Mouse (Mus musculus) neural tube, embryonic 11.5 days (tissue): Measurements from ENCODE around the gene Atf6b. TPM values are rescaled to one million over a fixed set of nuclear protein-coding genes. Genes with fewer than 3 reads are reported as not detected.

Experiments used
- ATAC-seq: fragments of 200-750 bp; cut with Nextera tagmentation; 2 replicates; pipeline ENCODE4 v1.8.0; 2017; ENCODE audit warnings: moderate number of reproducible peaks, mild to moderate bottlenecking, moderate TSS enrichment, moderate library complexity; ENCODE audit not compliant: insufficient read depth, low FRiP score, low TSS enrichment
- DNase-seq: peaks from one replicate; pipeline ENCODE4 v3.0.0-alpha.2; 2015; ENCODE audit warnings: low spot score
- H3K27ac ChIP-seq: fragments of 300-500 bp; sonication (generic); 2 replicates; pipeline ENCODE4 v1.5.1; 2014; ENCODE audit warnings: low read depth, mild to moderate bottlenecking, low read length
- H3K27me3 ChIP-seq: fragments of 300-500 bp; sonication (generic); 2 replicates; pipeline ENCODE4 v1.6.1; 2014; ENCODE audit warnings: mild to moderate bottlenecking, low read length, mixed read lengths; ENCODE audit not compliant: control insufficient read depth, insufficient read depth
- H3K36me3 ChIP-seq: fragments of 300-500 bp; sonication (generic); 2 replicates; pipeline ENCODE4 v1.6.1; 2014; ENCODE audit warnings: mild to moderate bottlenecking, low read length, moderate library complexity, mixed read lengths; ENCODE audit not compliant: control insufficient read depth, insufficient read depth
- H3K4me1 ChIP-seq: fragments of 300-500 bp; sonication (generic); 2 replicates; pipeline ENCODE4 v1.6.1; 2014; ENCODE audit warnings: low read length, mixed read lengths; ENCODE audit not compliant: control insufficient read depth, insufficient read depth
- H3K4me2 ChIP-seq: fragments of 300-500 bp; sonication (generic); 2 replicates; pipeline ENCODE4 v1.6.1; 2014; ENCODE audit warnings: low read depth, mild to moderate bottlenecking, moderate library complexity
- H3K4me3 ChIP-seq: fragments of 300-500 bp; sonication (generic); 2 replicates; pipeline ENCODE4 v1.5.1; 2014; ENCODE audit warnings: low read depth, low read length
- H3K9ac ChIP-seq: fragments of 300-500 bp; sonication (generic); 2 replicates; pipeline ENCODE4 v1.6.1; 2014; ENCODE audit warnings: mild to moderate bottlenecking, low read length
- H3K9me3 ChIP-seq: fragments of 300-500 bp; sonication (generic); 2 replicates; pipeline ENCODE4 v1.6.1; 2016; ENCODE audit warnings: low read length; ENCODE audit not compliant: control insufficient read depth
- WGBS: fragments of 180-500 bp; shearing (Covaris S2); extraction: QIAGEN DNeasy Blood & Tissue Kit; methylation state at CpG from one replicate; pipeline ENCODE4 v1.1.7; 2014; 5-methylcytosine and 5-hydroxymethylcytosine counted together
- polyA plus RNA-seq: library from polyadenylated mRNA; unstranded; fragments of >200 nt; fragmentation: Nextera tagmentation; extraction: Ambion mirVana; gene quantifications from 2 replicates; pipeline ENCODE4 v1.2.1, GENCODE M21; 2014

The Atf6b gene
- polyA plus RNA-seq, 1 experiment from 2014 or later = 88.4 TPM

DNA sequence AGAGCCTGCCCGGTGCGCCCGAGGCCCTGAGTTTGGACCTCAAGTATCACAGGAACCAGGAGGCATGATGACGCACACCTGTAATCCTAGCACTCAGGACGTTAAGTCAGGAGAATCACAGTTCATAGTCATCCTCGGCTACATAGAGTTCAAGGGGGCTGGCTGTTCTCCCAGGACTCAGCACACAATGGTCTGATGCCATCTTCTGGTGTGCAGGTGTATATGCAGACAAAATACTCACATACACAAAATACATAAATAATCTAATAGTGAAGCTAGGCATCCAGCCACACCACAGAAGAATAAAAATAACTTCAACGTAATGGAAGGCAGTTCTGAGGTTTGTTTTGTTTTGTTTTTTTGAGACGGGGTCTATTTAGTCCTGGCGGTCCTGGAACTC is 23.8 kb upstream of the Atf6b start:
- Histone ChIP-seq H3K36me3 (no peaks in the 10 kb centered on the region), H3K4me3 (no peak overlapping the region), H3K9ac (no peak overlapping the region), H3K4me2 (no peak overlapping the region), H3K9me3 (no peaks in the 10 kb centered on the region), H3K4me1 (0 out of 2 replicates have a peak, but pooled peaks cover 5% of the 10 kb centered on the region), H3K27me3 (no peaks in the 10 kb centered on the region), H3K27ac (no peak overlapping the region)
- WGBS = 91% methylated on average over 9 of the region's 9 CpGs
- no peak for ATAC-seq
- DNase-seq = no peak

DNA sequence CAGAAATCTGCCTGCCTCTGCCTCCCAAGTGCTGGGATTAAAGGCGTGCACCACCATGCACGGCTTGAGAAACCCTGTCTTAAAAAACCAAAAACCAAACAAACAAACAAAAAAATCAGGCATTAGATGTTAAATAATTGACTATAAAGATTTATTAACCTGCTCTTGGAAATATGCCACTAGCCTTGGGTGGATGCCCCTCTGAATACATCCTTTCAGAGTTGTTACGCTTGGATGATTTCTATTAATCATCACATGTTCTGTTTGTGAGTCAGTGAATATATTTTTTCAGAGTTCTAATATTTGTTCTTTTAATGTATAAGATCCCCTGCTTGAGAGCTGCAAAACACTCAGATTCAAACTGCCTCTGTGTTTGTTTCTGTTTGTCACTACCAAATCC is 22.0 kb upstream of the Atf6b start:
- Histone ChIP-seq H3K27ac (no peak overlapping the region), H3K4me1 (peaks cover 15% of the 10 kb centered on the region), H3K4me2 (no peak overlapping the region), H3K9me3 (no peaks in the 10 kb centered on the region), H3K36me3 (no peaks in the 10 kb centered on the region), H3K27me3 (peaks cover 4% of the 10 kb centered on the region), H3K4me3 (no peak overlapping the region), H3K9ac (no peak overlapping the region)
- DNase-seq (no peak), ATAC-seq (no peak)
- WGBS = 92% methylated on average over 3 of the region's 3 CpGs

GRCm38 (mm10) chr17:34626062-34626772 is 20.7 kb upstream of the Atf6b start:
- 55% methylated on average over 16 of the region's 16 CpGs for WGBS
- H3K9ac ChIP-seq = peak overlapping the region; percentile 79
- H3K27me3 ChIP-seq = peaks cover 16% of the 10 kb centered on the region
- DNase-seq = no peak
- H3K36me3 ChIP-seq = no peaks in the 10 kb centered on the region
- H3K27ac ChIP-seq = no peak overlapping the region
- ATAC-seq = 0 out of 2 replicates have a peak, but pooled peaks have one; percentile 1
- no peaks in the 10 kb centered on the region for H3K9me3 ChIP-seq
- peak overlapping the region; percentile 92 for H3K4me2 ChIP-seq
- peak overlapping the region; percentile 78 for H3K4me3 ChIP-seq
- H3K4me1 ChIP-seq = peaks cover 15% of the 10 kb centered on the region

DNA sequence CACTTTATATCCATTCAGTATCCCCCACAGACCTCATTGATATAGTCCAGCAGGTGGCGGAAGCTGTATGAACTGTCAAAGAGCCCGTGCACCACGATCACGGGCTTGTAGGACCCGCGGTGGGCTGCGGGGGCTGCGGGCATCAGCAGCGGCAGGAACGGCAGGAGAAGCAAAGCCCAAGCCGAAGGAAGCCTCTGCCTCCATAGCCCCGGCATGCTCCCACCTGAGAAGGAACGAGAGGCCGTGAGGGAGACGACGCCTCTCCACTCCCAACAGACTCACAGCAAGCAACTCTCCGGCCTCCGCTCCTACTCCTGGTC is 20.2 kb upstream of the Atf6b start:
- Histone ChIP-seq H3K9ac (peak overlapping the region; percentile 79), H3K27me3 (peaks cover 21% of the 10 kb centered on the region), H3K4me1 (peaks cover 18% of the 10 kb centered on the region), H3K36me3 (no peaks in the 10 kb centered on the region), H3K4me2 (peak overlapping the region; percentile 92), H3K27ac (0 out of 2 replicates have a peak overlapping the region, but pooled peaks have one; percentile 44), H3K9me3 (no peaks in the 10 kb centered on the region), H3K4me3 (peak overlapping the region; percentile 78)
- ATAC-seq (no peak; the same call in none of the 2 replicates), DNase-seq (peak; percentile 67)
- WGBS = 0% methylated on average over 18 of the region's 18 CpGs

DNA sequence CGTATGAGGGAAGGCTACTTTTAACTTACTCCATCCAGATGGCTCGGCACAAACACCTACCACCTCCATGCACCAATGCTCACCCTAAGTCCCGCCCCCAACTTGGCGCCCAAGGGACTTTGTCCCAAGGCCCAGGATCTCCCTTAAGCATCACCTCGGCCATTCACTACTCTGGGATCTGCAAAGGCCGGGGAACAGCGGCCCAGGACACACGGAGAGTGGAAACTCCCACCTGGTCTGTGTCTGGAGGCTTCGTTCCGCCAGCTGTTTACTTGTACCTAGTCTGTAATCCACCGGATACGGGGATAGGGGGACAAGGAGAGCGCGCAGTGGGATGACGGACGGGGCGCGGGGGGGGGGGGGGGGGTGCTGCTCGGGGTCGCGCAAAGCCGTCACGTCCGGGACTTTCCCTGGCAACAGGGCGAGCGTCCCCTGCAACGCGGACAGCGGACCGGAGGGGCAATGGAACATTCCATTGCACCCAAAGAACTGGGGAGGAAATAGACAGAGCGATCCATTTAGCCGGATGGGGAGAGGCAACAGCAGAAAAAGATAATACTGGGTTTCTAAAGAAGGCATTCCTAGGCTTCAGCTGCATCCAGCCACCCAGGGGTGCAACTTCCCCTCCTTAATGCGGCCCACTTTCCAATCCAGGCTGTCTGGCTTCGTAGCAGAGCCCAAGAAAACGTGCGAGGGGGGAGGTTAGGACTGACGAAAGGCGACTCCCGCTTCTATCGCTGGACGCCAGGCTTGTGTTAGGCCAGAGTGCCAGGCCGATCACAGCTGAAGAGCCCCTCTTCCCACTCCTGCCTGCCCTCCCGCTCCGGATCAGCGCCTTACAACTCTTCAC is 19.6 kb upstream of the Atf6b start:
- peaks cover 19% of the 10 kb centered on the region for H3K4me1 ChIP-seq

DNA sequence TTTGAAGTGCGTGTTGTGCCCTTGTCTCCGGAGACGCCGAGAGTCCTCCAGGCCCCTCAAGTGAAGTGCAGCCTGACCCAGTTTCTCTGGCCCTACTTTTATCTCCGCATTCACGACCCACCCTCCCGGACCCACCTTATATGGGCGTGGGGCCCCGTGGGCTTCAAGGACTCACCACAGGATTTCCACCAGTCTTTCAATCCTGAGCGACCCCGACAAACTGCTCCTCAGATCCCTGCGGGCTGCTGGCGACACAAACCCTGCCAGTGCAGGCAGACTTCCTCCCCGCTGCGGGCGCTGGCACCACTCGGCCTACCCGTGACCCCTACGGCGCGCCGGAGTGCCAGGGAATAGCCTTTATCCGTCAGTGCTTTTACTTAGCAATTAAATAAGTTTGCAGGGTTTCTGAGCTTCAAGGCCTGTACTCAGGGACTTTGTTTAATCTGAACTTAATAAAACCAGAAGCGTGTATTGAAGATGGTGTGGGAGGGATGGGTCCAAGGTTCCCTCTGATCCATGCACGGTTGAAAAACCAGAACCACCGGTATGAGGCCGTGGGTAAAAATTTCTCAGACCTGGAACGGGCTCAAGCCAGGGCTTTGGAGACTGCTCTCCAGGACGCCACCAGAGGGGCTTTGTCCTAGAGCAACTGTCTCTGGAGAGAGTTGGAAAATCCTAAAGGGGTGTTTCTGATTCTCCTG is 18.9 kb upstream of the Atf6b start, which contains the start of gene Ppt2:
Gene Ppt2 (minus strand): TSS at position 568 of the 701 bp plus-strand sequence.
- ATAC-seq = 0 out of 2 replicates have a peak, but pooled peaks have one; percentile 11
- Histone ChIP-seq H3K27ac (peak within 1 kb of the TSS; percentile 70), H3K9me3 (no peaks in the 10 kb centered on the region), H3K27me3 (peaks cover 33% of the 10 kb centered on the region), H3K36me3 (no peaks in the 10 kb centered on the region), H3K9ac (peak within 1 kb of the TSS; percentile 79), H3K4me1 (peaks cover 19% of the 10 kb centered on the region), H3K4me3 (peak within 1 kb of the TSS; percentile 78), H3K4me2 (peak within 1 kb of the TSS; percentile 92)
- WGBS = 9% methylated on average over 29 of the region's 29 CpGs
- peak; percentile 53 for DNase-seq

More for the DNA sequence above, 19.6 kb upstream of the Atf6b start:
- Histone ChIP-seq H3K36me3 (no peaks in the 10 kb centered on the region), H3K4me2 (peak overlapping the region; percentile 92), H3K4me3 (peak overlapping the region; percentile 78), H3K27ac (peak overlapping the region; percentile 70), H3K9ac (peak overlapping the region; percentile 79), H3K27me3 (peaks cover 27% of the 10 kb centered on the region), H3K9me3 (no peaks in the 10 kb centered on the region)
- peak; percentile 90 for DNase-seq
- WGBS = 0% methylated on average over 33 of the region's 45 CpGs
- ATAC-seq = peak; percentile 73

- no peak for ATAC-seq
Observed at GRCm38 (mm10) chr17:34628644-34628967, 18.3 kb upstream of the Atf6b start.

GRCm38 (mm10) chr17:34629221-34629751 is 17.7 kb upstream of the Atf6b start, which contains the start of gene Prrt1:
Gene Prrt1, plus strand, starts transcription at chr17:34629533.
- H3K27me3 ChIP-seq = peaks cover 38% of the 10 kb centered on the region
- no peak within 1 kb of the TSS for H3K9ac ChIP-seq
- H3K9me3 ChIP-seq = no peaks in the 10 kb centered on the region
- peak within 1 kb of the TSS; percentile 21 for H3K4me3 ChIP-seq
- DNase-seq = no peak
- ATAC-seq = no peak
- peaks cover 19% of the 10 kb centered on the region for H3K4me1 ChIP-seq
- H3K36me3 ChIP-seq = no peaks in the 10 kb centered on the region
- 0% methylated on average over 16 of the region's 16 CpGs for WGBS
- H3K4me2 ChIP-seq = peak within 1 kb of the TSS; percentile 92
- H3K27ac ChIP-seq = no peak within 1 kb of the TSS

More at GRCm38 (mm10) chr17:34628644-34628967, 18.3 kb upstream of the Atf6b start:
- Histone ChIP-seq H3K27ac (no peak overlapping the region), H3K4me3 (no peak overlapping the region), H3K4me2 (peak overlapping the region; percentile 92; the same call in 1 of the 2 replicates), H3K36me3 (no peaks in the 10 kb centered on the region), H3K9me3 (no peaks in the 10 kb centered on the region), H3K9ac (no peak overlapping the region), H3K4me1 (peaks cover 19% of the 10 kb centered on the region), H3K27me3 (peaks cover 38% of the 10 kb centered on the region)
- no peak for DNase-seq
- WGBS = 27% methylated on average over 5 of the region's 5 CpGs
